Mouse (Mus musculus) B cell, adult 2 months (primary cell): ENCODE results near the gene Gfap.
A peak's percentile ranks its signal among the peaks of the same experiment; 100 is the strongest.

Experiments used
- DNase-seq, 2 experiments: peaks; one replicate each; pipeline ENCODE4 v3.0.0; 2022

Gene Gfap

DNA sequence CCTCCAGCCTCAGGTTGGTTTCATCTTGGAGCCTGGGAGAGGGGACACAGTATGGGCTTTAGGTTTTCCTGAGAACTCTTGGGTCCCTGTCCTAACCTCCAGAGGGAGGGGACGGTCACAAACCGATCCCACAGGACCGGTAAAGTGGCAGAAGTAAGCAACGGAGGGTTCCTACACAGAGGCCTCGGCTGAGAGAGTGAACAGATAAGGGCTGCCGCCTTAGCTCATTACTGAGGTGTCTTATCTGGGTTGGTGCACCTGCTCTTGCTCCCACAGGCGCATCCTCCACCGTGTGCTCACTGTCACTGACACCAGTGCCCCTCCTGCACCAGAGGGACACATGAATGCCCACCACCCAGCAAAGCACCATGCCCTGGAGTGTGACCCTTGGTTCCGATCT lies 4.9 kb downstream of the Gfap start:
- no peak for DNase-seq

DNA sequence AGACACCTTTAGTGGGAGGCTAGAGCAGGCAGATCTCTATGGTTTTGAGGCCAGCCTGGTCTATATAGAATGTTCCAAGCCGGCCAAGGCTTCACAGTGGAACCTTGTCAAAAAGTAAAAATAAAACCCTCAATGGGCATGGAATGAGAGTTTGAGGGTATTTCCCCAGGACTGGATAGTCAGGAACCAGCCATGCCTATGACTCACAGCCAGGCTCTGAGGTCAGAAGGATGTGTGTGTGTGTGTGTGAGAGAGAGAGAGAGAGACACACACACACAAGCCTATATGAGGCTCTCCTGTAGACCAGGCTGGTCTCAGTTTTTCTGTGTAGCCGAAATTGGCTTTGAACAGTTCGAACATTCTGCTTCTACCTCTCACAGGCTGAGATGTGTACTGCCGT lies 6.0 kb downstream of the Gfap start:
- DNase-seq: no peak

DNA sequence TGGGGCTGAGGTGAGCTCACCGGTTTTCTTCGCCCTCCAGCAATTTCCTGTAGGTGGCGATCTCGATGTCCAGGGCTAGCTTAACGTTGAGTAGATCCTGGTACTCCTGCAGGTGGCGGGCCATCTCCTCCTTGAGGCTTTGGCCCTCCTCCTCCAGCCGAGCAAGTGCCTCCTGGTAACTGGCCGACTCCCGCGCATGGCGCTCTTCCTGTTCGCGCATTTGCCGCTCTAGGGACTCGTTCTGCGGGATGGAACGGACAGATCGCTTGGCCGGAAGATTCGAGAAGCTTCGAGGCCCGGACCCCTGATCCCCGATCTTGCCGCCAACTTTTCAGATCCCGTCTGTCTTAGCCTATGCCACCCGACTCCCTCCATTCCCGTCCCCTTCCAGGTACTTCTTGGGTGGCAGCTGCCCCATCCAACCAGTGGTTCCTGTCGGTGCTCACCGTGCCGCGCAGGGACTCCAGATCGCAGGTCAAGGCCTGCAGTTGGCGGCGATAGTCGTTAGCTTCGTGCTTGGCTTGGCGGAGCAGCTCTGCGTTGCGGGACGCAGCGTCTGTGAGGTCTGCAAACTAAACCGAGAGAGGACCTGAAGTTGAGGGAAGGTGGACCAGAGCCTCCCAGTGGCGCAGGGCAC lies 7.6 kb downstream of the Gfap start:
- DNase-seq: peak; percentile 69 to 70

DNA sequence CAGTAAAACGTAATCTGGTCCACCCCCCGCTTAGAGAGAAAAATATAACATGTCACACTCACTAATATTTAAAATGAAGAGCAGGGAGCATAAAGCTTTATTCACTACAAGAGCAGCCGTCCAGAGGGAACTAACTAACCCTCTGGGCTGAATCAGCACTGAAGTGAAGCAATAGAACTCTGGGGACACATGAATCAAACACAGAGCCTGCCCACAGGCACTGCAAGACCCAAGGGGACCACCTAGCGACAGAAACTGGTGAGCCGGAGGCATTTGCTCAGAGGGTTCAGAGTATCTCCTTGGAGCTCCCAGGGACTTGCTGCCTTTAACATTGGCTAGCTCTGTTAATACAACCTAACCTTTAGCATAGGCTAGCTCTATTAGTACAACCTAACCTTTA lies 10.6 kb downstream of the Gfap start:
- no peak for DNase-seq

DNA sequence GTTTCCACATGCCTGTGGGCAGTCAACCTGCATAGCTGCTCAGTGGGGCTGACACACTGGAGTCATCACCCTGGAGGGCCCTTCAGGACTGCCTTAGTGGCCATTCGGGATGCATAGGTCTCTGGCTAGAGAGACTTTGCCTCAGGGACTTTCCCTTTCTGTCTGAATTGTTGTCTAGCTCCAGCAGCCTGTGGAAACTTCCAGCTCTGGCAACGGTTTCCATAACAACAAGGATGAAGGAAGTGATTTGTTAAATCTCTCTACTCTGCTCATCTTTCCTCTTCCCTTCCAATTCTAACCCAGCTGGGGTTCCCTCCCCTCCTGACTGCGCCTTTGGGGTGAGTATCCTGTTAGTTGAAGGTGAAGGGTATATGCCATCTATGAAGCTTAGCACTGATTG lies 12.6 kb downstream of the Gfap start:
- no peak for DNase-seq

DNA sequence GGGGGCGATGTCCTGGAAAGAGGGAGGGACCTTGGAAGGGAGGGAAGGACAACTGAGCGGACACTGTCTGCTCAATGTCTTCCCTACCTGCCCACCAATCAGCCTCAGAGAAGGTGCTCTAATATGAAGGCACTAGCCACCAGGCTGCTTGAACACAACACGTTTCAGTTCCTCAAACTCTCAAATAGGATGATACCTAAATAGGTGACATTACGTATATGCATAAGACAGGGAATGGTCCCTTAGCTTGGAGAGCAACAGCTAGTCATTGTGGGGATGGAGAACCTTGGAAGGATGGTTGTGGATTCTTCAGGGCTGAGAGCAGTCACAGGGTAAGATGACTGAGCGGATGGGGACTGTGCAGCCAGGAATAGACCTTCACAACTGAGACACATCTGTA lies 13.3 kb downstream of the Gfap start:
- no peak for DNase-seq

DNA sequence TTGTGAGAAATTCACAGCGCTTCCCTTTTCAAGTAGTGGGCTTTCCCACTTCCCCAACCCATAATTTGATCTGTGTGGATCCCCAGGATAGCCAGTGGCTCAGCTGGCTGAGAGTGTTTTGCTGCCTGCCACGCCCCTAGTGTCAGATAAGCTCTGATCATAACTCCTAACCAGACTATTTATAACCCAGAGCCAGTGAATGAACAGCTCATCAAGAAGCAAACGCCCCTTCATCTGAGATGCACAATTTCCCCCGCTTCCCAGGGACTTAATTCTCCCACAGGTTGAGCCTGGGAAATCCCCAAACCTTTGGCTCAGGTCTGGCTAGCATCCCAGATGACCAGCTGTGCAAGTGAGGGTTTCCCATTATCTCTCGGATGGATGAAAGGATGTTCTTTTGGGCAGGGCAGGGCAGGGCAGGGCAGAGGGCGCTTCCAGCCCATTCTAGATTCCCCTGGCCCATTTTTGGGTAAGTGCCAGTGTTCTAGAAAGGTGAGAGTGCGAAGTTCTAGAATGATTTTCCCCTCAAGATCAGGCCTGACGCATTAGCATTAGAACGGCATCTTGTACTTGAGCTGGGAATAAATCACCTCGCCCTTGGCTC lies 16.0 kb downstream of the Gfap start, which contains the start of gene Fam187a:
Fam187a (plus strand) TSS at position 554 of the 604 bp plus-strand sequence.
- no peak for DNase-seq

DNA sequence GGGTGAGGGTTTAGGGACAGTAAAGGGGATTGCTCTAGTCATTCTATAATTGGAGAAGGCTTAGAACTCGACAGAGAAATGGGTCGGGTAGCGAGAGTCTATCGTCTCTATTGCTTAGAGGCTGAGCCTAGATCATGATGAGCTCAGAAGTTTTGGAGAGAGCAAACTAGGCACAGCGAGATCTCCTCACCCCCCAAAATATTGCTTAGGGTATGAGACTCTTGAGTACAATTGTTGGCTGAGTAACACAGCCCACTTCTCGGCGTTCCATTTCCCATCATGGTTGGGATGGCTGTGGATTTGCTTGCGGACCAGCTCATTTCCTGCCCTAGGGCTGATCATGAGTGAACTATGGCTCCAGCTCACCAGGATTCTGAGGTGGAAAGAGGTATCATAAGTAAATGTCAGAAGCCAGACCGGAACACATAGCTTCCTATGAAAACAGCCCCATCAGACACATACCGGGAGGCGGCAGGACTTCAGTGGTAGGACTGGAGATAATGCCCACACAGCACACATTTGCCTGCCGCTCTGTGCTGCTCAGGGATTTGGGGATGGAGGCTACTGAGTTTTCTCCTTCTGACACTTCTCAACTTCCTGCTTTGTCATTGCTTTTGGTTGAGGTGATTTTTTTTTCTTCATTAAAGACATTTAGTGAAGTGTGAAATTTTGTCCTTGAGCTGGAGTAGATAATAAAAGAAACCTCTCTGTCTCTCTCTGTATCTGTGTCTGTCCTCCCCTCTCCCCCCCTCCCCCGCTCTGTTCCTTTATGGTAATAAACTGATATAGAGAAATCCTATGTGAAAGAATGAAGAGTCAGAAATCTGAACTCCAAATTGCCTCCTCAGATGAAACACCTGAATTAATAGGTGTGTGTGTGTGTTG lies 19.2 kb downstream of the Gfap start:
- peak in 1 of 2 experiments; percentile 21 for DNase-seq

DNA sequence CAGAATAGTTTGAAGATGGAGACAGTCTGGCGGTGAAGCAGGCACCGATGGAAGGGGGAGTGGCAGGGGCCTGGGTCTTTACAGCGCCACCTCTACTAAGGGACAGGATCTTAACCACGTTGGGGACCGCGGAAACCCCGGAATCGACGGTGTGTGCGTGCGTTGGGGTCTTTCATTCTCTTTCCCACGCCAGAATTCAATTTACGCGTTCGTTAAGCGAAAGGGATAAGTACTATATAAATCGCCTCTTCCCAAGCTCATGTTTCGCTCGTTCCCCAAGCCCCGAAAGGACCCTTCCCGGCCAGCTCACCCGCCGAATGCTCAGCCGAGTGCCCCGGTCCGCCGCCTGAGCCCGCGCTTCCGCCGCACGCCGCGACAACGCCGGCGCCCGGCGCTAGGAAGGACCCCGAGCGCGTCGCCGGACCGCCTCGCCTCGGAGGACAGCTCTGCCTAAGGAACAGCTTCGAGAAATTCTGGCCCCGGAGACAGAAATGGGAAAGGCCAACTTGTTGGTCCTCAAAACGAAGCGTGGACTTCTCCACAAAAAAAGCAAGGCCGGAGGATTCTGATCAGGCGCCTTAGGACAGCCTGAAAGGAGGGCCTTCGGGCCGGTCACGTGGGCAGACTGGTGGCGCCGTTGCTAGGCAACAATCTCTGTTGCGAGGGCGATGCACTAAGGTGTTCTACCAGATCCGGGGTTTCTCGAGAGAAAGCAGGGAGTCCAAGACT lies 20.0 kb downstream of the Gfap start, which contains the start of the genes Eftud2 and Ccdc103:
Eftud2 (minus strand) TSS at position 401 of the 729 bp plus-strand sequence.
Ccdc103 (plus strand) TSS at position 620 of the 729 bp plus-strand sequence.
- peak; percentile 96 for DNase-seq

DNA sequence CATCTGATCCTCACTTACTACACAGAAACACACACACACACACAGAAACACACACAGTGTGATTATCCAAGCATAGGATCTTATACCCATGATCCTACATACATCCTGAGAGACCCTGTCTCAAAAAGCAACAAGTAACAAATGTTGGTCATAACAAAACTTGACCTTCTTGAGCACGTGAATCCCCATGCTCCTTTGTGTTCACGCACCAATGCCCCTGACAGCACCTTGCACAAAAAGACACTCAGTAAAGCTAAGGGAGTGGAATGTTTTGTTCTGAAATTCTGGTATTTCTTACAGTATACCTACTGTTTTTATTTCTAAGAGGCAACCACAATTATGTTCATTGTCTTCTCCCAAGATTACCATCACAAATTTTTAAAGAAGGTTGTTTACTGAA lies 21.2 kb downstream of the Gfap start:
- DNase-seq: no peak

DNA sequence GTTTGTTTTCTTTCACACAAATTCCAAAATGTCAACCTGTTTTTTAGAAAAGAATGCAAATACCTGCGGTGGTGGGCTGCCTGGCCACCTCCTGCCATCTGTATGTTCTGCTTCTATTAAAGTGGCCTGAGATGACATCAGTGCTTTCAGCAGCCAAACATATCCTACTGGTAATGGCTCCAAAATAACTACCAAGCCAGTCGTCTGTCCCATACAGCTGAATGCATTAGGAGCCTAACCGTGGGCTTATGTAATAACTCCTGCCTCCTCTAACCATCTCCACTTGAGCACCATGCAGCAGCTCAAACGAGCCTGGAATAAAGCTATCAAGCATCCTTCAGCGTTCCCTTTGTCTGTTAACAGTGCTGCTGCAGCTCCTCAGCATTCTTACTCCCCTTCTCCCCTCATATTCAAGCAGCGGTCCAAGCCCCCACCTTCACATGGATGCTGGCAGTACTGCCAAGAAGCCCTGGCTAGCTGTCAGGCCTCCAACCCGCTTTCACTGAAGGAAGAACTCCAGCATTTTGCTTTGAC lies 25.8 kb downstream of the Gfap start:
- DNase-seq: no peak

DNA sequence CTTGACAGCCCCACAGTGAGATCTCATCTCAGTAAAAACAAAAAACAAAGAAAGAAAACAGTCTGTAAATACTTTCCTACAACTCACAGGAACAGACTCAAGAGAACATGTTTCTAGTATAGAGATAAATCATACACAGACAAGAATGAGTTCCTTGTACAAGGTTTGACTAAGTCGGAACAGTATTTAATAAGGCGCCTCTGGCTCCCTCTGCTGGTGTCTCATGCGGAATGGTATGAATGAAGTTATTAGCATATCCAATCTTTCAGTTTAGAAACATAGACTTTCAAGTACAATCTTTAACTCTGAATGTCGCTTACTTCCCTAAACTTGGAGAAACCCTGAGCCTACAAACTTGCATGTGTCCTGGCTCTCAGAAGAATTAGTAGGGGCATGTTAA lies 36.4 kb downstream of the Gfap start:
- peak; percentile 53 to 59 for DNase-seq

DNA sequence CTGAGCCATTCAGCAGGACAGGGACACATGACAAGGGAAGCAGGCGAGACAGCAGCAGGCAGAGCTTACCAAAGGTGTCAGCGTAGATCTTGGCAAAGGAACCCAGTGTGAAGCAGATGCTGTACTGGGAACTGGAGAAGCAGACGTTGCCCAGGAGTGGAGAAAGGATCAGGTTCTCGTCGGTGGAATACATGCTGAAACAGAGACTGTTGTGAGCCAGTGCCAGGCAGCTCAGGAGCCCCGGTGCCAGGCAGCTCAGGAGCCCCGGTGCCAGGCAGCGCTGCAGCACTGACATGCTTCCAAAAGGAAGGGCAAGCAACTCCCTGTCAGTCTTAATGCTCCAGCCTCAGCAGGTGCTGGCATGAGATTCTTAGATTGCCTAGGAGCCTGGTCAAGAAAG lies 40.8 kb downstream of the Gfap start:
- no peak for DNase-seq

DNA sequence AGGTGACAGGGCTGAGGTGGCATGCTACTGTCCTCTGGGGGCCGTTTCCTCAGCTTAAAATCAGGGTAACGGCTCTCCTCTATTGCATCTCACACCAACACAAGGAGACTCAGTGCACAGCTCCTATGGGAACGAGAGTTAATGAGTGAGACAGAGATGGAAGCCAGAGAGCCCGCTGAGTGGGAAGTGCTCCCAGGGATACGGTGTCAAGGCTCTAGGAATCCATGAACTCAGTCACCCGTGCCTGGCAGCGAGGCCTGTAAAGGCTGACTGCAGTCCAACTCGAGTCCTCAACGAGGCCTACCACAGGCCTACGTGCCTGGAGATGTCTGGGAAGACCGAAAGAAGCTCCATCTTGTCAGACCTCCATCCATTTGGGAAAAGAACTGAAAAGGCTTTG lies 41.8 kb downstream of the Gfap start:
- DNase-seq: no peak

DNA sequence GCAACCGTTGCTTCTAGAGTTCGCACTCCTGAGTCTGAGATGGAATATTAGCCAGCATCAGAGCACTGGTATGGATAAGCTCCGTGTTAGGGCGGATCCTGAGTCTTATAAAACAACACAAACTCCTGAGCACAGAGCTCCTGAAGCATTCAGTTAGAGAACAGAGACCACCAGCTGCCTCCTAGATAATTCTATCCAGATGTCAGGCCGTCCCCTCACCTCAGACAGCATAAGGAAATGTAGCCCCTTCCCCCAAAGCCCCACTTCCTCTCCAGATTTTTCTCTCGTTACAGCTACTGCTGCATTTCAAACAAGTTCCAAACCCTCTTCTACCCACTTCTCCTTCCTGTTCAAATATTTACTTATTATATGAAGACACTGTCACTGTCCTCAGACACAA lies 44.8 kb downstream of the Gfap start:
- no peak for DNase-seq

DNA sequence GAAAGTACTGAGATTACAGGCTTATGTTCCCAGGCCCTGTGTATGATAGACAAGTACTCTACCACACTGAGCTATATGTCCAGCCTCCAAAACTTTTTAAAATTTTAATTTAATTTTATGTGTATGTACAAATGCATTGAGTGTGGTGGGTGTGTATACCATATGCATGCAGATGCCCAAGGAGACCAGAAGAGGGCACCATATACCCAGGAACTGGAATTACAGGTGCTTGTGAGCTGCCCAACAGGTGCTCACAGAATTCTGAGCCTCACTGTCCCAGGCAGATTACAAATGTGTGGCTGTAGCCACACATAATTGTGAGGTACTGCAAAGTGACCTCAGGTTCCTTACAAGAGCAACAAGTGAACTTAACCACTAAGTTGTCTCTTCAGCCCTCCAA lies 47.0 kb downstream of the Gfap start:
- peak in 1 of 2 experiments; percentile 8 for DNase-seq

DNA sequence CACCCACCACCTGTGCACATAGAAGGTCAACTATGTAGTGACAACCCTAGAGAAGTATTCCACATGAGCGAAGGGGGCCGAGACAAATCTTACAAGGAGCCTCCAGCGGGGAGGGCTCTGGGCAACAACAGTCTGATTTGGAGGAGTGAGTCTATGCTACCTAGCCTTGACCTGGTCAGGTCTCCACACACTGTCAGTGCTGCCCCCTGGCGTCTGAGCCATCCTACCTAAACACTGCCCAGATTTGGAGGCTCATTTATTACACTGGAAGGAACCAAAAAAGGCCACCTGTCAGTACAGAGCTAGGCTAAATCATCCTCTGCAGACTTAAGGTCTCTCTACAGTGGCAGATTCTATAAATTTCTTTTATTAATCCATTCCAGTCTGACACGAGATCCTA lies 48.8 kb downstream of the Gfap start:
- DNase-seq: peak; percentile 46 to 49

DNA sequence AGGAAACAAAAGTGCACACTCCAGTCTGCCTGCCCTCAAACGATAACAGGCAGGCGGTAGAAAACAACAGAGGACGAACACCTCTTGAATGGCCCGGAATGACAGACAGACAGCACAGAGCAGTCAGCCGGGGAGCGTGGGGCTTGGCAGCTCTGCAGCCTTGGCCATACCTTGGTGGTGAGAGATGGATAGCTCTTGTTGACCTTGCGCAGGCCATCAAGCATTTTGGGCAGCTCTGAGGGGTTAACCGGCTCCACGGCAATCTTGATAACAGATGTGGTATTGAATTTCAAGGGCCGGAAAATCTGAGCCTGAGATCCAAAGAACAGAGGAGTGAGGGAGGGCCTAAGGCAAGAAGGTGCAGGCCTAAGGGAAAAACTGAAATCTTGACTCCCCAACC lies 54.8 kb downstream of the Gfap start:
- DNase-seq: no peak

DNA sequence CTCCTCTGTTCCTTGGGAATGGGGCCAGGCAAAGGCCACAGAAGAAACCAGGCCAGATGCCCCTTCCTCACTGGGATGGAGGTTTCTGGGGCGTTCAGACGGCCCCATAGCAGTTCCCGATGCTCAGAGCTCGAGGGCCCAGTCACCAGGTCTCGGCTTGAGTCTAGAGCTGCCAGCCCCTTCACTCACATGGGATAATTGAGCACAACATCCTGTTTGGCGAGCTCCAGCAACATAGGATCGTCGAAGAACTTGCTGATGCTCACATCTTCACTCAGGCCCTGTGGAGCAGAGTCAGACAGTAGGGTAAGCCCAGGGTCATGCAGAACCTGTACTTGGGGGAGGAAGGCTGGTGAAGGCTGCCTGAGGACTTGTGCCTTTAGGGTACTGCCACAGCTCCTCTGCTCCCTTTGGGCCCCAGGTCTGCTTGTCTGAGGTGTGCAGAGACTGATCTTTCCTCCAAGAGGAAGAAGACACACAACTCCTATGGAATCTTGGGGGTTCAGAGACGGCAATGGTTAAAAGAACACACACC lies 62.0 kb downstream of the Gfap start:
- no peak for DNase-seq

DNA sequence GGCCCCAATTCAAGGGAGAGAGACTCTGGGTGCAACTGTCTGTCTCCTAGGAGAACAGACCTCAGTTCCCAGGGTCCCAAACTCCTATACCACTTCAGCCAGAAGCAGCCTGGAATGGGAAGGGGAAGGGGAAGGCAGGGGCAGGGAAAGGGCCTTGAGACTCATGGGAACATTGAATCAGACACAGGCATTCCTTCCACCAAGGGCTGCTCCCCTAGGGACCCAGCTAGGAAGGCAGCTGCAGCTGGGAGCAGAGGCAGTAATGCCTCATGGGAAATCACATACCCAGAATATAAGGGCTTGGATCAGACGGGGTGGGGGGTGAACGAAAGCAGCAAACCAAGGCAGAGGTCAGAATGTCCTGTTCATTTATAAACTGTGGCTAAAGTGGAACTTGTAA lies 62.6 kb downstream of the Gfap start:
- DNase-seq: no peak

DNA sequence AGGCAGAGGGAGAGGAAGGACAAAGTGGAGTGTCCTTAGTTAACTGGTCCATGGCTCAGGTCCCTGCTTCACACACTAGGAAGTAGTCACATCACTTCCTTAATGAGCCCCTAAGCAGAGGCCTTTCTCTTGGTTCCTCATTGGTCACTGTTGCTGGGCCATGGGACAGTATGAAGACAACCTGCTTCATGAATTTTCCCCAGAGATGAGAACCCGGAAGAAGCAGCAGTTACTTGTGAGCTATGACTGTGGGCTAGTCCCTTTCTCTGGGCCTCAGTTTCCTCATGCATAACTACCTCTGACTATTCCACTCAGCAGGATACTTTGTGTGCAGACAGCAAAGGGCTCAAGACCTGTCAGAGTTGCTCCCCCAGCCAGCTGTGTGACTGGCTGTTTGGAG lies 63.3 kb downstream of the Gfap start:
- no peak for DNase-seq
